Mouse (Mus musculus): ENCODE measurements around the gene Gm48551.
A peak's percentile ranks its signal among the peaks of the same experiment; 100 is the strongest.

Gm48551 gene

GRCm38 (mm10) chr10:81383802-81384604 is at the start of gene Gm48551, which contains the start of gene Dohh:
TSS of gene Gm48551 (plus strand) at chr10:81384466.
TSS of gene Dohh (plus strand) at chr10:81384428.
- DNase-seq = peak; percentile 98 to 99

DNA sequence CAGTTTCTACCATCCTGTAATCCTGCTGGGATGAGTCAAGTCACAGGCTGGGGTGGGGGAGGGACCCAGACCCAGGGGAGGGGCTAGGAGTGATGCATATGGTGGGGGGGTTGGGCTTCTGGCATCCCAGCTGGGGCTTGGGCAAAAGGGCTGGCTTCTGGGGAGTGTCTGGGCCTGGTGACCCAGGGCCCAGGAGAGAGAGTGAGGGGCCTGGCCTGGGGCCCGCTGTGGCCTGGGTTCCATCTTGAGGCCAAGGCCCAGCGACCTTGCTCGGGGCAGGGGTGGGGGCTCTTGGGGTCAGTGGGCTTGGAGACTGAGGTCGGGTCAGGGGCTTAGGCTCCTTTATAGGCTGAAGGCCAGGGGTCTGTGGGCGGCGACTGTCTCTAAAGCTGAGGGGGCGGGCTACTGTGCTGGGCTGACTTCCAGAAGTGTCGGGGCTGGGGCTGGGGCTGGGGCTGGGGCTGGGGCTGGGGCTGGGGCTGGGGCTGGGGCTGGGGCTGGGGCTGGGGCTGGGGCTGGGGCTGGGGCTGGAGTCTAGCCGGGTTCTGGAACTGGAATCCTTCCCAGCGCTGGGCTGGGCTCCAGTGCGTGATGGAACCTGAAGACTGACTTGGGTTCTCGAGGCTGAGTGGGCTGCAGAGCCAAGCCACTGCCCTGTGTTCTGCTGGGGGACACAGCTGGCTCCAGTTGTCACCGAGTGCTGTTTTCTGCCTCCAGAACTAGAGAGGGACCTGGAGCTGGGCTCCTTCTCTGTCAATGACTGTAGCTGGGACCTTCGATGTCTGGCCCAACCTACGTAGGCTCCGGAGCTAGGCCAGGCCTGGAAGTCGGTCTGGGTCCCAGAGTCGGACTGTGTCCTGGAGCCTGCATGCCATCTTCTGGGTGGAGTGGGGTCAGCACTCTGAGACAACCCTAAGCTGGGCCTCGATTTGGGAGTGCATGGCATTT is 48.6 kb upstream of the Gm48551 start:
- DNase-seq = no peak

DNA sequence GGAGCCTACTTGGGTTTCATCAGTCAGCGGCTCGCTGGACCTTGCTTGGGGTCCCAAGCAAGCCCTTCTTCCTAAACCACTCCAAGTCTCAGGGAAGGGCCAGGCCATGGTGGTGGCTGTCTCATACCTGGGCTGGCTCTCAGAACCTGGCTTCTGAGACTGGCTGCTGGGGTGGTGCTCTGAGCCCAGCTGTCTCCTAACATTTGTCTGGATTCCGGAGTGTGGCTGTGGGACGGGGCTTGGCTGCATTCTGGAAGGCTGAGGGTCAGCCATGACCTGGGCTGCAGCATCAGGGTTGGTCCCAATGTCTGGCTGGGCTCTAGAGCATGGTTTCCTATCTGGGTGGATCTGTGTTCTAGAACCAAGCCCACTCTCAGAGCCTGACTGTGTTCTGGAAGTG is 47.7 kb upstream of the Gm48551 start:
- DNase-seq = no peak

DNA sequence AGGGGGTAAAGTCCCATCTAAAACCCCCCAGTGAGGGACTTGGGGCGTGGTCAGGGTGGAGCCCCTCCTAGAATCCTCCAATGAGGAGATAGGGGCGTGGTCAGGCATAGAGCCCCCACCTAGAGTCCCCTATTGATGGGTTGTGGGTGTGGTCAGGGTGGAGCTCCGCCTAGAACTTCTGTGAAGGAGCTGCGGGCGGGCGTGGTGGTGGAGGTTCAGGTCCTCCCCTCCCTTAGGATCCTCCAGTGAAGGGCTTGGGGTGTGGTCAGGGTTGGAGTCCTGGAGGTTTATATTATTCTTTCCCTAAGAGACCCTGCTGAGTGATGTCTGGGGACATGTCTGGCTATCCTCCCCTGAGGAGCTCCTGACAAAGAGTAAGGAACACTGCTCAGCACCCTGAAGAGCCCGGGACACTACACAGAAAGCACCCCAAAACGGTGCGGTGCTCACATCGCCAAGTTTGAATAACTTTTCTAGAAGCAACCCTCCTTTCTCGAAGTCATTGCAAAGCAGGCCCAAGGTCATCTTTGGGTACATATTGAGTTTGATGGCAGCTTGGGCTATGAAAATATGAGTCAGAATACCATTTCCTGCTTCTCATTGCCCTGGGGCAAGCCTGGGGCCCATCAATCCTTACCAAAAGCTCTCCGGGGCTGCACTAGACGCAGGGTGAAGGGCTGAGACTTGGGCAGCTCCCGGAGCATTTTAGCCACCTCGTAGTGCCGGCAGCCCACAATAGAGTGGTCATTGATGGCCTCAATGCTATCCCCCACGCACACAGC is 43.5 kb upstream of the Gm48551 start:
- DNase-seq = peak in 1 of 2 experiments; percentile 44

GRCm38 (mm10) chr10:81341333-81341949 is 42.8 kb upstream of the Gm48551 start:
- peak; percentile 74 to 89 for DNase-seq

- DNase-seq = peak in 1 of 2 experiments; percentile 53
These were observed 41.4 kb upstream of the Gm48551 start, which contains the start of gene Gipc3 for GRCm38 (mm10) chr10:81342686-81343505. TSS of gene Gipc3 (minus strand) at chr10:81343266.

- peak in 1 of 2 experiments; percentile 60 for DNase-seq
These were observed 39.7 kb upstream of the Gm48551 start for GRCm38 (mm10) chr10:81344421-81345161.

GRCm38 (mm10) chr10:81345162-81345534 is 39.1 kb upstream of the Gm48551 start:
- DNase-seq = peak in 1 of 2 experiments; percentile 41

- DNase-seq = peak; percentile 87 to 94
These were observed 37.7 kb upstream of the Gm48551 start for GRCm38 (mm10) chr10:81346453-81347067.

- peak; percentile 70 to 88 for DNase-seq
These were observed 35.1 kb upstream of the Gm48551 start for GRCm38 (mm10) chr10:81349146-81349545.

DNA sequence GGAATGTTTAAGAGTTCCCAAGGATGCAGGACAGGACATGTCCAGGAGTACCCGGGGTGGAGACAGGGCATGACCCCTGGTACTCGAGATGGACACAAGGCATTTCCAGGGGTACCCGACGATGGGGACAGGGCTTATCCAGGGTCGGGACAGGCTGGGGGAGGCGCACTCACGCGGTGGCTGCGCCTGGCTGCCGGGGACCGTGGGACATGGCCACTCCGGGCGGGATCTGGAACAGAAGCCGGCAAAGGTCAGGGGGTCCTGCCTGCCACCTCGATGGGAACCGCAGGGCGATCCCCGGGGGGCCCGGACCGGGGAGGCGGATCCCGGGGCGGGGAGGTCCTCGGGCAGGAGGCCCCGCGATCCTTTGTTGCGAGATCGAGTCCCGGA is 34.3 kb upstream of the Gm48551 start:
- DNase-seq = no peak

- DNase-seq = peak; percentile 100
These were observed 33.8 kb upstream of the Gm48551 start, which contains the start of gene Hmg20b for GRCm38 (mm10) chr10:81350351-81351063. TSS of gene Hmg20b (minus strand) at chr10:81350480.

DNA sequence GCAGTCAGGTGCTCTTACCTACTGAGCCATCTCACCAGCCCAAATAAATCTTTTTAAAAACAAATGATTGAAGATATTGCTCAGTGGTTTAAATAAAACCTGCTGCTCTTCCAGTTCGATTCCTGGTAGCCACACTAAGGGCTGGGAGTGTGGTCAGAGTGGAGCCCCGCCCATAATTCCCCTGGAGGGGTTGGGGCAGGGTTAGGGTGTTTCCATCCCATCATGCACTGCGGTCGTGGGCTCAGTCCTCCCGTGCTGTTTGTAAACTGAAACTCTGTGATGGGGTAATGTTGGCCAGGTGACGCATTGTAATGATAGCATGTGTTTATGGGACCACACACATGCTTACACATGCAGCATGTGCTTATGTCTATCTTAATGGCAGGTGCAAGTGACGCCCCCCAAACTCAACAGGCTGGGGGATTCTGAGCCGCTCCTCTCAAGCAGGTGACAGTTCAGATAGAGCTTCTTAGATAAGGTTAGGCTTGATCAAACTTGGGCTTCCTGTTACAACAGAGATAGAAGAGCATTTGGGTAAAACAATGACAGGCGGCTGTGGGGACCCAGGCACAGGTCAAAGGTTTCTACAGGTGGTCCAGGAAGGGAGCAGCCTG is 32.5 kb upstream of the Gm48551 start:
- no peak for DNase-seq

- no peak for DNase-seq
These were observed 29.4 kb upstream of the Gm48551 start for GRCm38 (mm10) chr10:81354738-81355477.

GRCm38 (mm10) chr10:81355533-81355932 is 28.7 kb upstream of the Gm48551 start:
- DNase-seq = no peak

- DNase-seq = peak; percentile 39 to 74
These were observed 27.8 kb upstream of the Gm48551 start for GRCm38 (mm10) chr10:81356352-81356990.
